Mouse (Mus musculus): ENCODE data around the gene Ddr2. TPM values are rescaled to one million over a fixed set of nuclear protein-coding genes. Genes with fewer than 3 reads are reported as not detected.
"Not testable (repeated sequence)": the region's sequence is repeated elsewhere in the genome, so short reads cannot be mapped to it uniquely, and the experiment has no call there.

The Ddr2 gene
- polyA plus RNA-seq, 1 experiment from 2014 or later, result 9.8 TPM

DNA sequence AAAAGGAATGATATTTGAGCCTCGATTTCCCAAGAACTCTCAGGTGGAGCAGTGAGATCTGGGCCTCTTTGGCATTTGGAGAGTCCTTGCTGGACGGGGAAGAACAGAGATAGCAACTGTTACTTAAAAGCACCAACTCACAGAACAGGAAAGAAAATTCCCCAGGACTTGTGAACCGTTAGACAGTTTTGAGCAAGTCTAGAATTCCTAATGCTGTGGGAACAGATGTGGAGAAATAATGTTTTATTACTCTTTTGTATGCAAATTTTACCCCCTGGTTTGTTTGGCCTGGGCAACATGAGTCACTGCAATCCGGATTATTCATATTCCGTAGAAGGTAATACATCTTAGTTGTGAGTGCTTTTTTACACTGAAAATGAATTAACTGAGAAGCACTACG lies 3.1 kb upstream of the Ddr2 start:
- Histone ChIP-seq H3K4me1 (replicated peaks; ENCODE audit: control insufficient read depth, insufficient read depth, low read length) (no peaks in the 10 kb centered on the region), H3K27me3 (replicated peaks; ENCODE audit: control insufficient read depth, insufficient read depth, low read length) (no peaks in the 10 kb centered on the region), H3K4me2 (no peak overlapping the region), H3K4me3 (ENCODE audit: low read depth, low read length) (no peak overlapping the region), H3K9ac (ENCODE audit: low read depth, low read length) (no peak overlapping the region), H3K27ac (ENCODE audit: low read depth, low read length) (no peak overlapping the region), H3K9me3 (ENCODE audit: control insufficient read depth, low read length) (no peaks in the 10 kb centered on the region), H3K36me3 (ENCODE audit: control insufficient read depth, insufficient read depth, low read length) (no peaks in the 10 kb centered on the region)
- 79% methylated on average over 6 of the region's 6 CpGs for WGBS
- DNase-seq (ENCODE audit: low spot score) (no peak), ATAC-seq (replicated peaks; ENCODE audit: low FRiP score) (no peak)

DNA sequence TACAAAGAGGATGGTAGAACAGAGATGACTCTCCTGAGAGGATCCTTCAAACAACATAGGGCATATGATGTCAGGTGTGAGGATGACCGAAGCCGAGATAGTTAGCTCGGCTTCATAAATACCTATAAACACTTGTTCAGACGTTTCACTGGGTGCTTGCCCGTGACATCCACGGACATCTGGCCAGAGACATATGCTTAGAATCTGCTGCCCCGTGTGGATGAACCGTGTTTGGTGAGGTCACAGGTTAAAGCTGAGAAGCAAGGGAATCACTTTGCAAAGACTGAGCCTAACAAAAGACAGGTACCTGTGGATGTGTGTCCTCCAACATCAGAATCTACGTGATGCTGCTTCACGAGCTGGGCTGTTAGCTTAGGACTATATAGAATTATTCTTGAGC lies 1.7 kb upstream of the Ddr2 start:
- Histone ChIP-seq H3K9me3 (ENCODE audit: control insufficient read depth, low read length) (no peaks in the 10 kb centered on the region), H3K27ac (ENCODE audit: low read depth, low read length) (no peak overlapping the region), H3K27me3 (replicated peaks; ENCODE audit: control insufficient read depth, insufficient read depth, low read length) (no peaks in the 10 kb centered on the region), H3K4me1 (replicated peaks; ENCODE audit: control insufficient read depth, insufficient read depth, low read length) (no peaks in the 10 kb centered on the region), H3K4me2 (no peak overlapping the region), H3K9ac (ENCODE audit: low read depth, low read length) (no peak overlapping the region), H3K36me3 (ENCODE audit: control insufficient read depth, insufficient read depth, low read length) (no peaks in the 10 kb centered on the region), H3K4me3 (ENCODE audit: low read depth, low read length) (no peak overlapping the region)
- ATAC-seq (replicated peaks; ENCODE audit: low FRiP score) (no peak), DNase-seq (ENCODE audit: low spot score) (no peak)
- 88% methylated on average over 10 of the region's 10 CpGs for WGBS

DNA sequence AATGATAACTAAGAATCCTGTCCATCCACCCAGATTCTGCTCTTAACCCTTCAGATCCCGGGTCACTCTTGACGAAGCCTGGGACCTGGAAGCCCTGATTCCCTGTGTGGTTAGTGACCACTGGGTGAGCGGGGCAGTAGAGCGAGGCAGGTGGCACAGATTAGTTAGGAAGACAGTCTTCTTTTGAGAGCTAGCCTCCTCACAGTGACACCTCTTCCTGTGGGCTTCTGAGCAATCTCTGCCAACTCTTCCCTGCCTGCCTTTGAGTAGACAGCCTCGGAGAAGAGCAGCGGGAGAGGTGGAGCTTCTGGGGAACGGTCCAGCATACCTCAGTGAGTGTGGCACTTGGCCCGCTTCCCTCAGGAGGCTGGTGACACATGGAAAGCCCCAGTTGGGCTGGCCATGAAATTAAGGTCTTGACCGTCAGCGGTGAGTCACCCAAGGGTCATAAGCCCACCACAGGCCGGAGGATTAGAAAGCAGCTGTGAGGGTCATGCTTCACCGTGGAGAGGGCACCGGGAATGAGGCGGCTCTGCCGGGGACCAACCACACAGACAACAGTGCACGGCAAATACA lies 1.2 kb upstream of the Ddr2 start:
- 84% methylated on average over 16 of the region's 16 CpGs for WGBS
- H3K4me2 ChIP-seq, result no peak overlapping the region
- no peak for DNase-seq (ENCODE audit: low spot score)

DNA sequence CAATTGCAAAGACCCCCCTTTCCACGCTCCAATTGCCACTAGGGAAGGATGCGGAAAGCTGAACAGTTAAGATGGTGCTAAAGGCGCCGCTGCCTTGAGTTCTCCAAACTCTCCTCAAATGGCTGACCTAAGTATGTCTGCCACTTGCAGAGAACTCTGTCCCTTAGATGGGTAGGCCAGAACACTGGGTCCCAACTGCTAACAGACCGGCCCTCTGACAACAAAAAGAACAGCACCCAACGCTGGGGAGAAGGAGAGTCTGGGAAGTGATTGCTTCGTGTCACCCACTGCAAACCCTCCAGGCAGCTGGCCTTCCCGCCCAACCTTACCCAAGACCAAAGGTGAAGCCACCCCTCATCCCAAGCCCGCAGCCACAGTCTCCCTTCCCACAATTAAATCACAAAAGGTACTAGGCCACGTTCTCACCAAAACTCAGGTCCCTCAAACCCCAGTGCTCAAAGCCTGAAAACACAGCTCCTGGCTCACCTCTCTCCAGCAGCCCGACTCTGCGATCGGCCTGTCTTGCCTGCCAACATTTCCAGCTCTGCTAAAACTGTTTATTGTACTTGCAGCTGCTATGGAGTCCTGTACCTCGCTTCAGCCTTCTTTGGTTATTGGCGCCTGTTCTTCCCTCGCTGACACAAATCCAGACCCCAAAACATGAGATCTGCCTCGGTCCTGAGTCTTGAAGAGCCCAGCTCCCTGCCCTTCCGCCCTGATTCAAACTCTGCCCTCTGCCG lies 616 bp downstream of the Ddr2 start:
- Histone ChIP-seq H3K4me3 (ENCODE audit: low read depth, low read length) (no peak overlapping the region), H3K9me3 (ENCODE audit: control insufficient read depth, low read length) (no peaks in the 10 kb centered on the region), H3K27ac (ENCODE audit: low read depth, low read length) (no peak overlapping the region), H3K4me1 (replicated peaks; ENCODE audit: control insufficient read depth, insufficient read depth, low read length) (no peaks in the 10 kb centered on the region), H3K36me3 (ENCODE audit: control insufficient read depth, insufficient read depth, low read length) (no peaks in the 10 kb centered on the region), H3K4me2 (peak overlapping the region; percentile 5; the same call in 1 of the 2 replicates), H3K27me3 (replicated peaks; ENCODE audit: control insufficient read depth, insufficient read depth, low read length) (no peaks in the 10 kb centered on the region), H3K9ac (ENCODE audit: low read depth, low read length) (no peak overlapping the region)
- WGBS, result 73% methylated on average over 19 of the region's 19 CpGs
- no peak for ATAC-seq (replicated peaks; ENCODE audit: low FRiP score)
- DNase-seq (ENCODE audit: low spot score), result no peak

More for the DNA sequence above, 1.2 kb upstream of the Ddr2 start:
- no peak overlapping the region for H3K9ac ChIP-seq (ENCODE audit: low read depth, low read length)
- H3K27ac ChIP-seq (ENCODE audit: low read depth, low read length), result no peak overlapping the region
- no peak overlapping the region for H3K4me3 ChIP-seq (ENCODE audit: low read depth, low read length)
- no peaks in the 10 kb centered on the region for H3K4me1 ChIP-seq (replicated peaks; ENCODE audit: control insufficient read depth, insufficient read depth, low read length)
- ATAC-seq (replicated peaks; ENCODE audit: low FRiP score), result no peak
- H3K27me3 ChIP-seq (replicated peaks; ENCODE audit: control insufficient read depth, insufficient read depth, low read length), result no peaks in the 10 kb centered on the region
- H3K36me3 ChIP-seq (ENCODE audit: control insufficient read depth, insufficient read depth, low read length), result no peaks in the 10 kb centered on the region
- H3K9me3 ChIP-seq (ENCODE audit: control insufficient read depth, low read length), result no peaks in the 10 kb centered on the region

DNA sequence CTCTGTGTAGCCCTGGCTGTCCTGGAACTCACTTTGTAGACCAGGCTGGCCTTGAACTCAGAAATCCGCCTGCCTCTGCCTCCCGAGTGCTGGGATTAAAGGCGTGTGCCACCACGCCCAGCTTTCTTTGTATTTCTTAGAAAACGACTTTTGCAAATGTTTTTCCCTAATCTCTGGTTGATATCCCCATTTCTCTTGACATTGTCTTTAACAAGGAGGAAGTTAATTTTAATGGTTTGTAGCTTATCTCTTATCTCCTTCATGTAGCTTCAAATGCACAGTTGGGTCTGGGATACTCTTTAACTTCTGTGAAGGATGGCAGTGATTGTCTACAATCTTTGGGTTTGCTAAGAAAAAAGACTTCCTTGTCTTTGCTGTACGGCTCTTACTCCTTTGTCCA lies 7.7 kb downstream of the Ddr2 start:
- H3K4me3 ChIP-seq (ENCODE audit: low read depth, low read length); ATAC-seq (replicated peaks; ENCODE audit: low FRiP score); H3K9me3 ChIP-seq (ENCODE audit: control insufficient read depth, low read length); DNase-seq (ENCODE audit: low spot score); H3K27ac ChIP-seq (ENCODE audit: low read depth, low read length); H3K36me3 ChIP-seq (ENCODE audit: control insufficient read depth, insufficient read depth, low read length); H3K27me3 ChIP-seq (replicated peaks; ENCODE audit: control insufficient read depth, insufficient read depth, low read length); H3K9ac ChIP-seq (ENCODE audit: low read depth, low read length); H3K4me1 ChIP-seq (replicated peaks; ENCODE audit: control insufficient read depth, insufficient read depth, low read length); H3K4me2 ChIP-seq: not testable (repeated sequence)
- 80% methylated on average over 6 of the region's 6 CpGs for WGBS

DNA sequence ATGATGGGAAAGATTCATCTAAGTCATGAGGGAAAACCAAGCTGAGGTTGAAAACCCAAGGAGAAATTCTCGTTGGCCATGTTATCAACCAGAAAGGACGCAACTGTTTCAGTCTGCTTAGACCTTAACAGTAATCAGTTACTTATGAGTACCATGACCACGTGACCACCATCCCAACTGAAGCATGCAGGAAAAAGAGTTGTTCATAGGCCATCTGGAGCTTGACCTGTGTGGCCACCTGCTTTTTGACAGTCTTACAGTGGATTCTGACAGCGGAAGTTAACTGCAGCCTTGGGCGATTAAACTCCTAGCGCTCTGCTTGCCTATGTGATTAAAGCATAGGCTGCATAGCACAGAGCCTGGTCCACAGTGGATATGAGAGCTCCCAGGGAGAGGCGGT lies 23.9 kb downstream of the Ddr2 start:
- Histone ChIP-seq H3K27ac (ENCODE audit: low read depth, low read length) (no peak overlapping the region), H3K9me3 (ENCODE audit: control insufficient read depth, low read length) (no peaks in the 10 kb centered on the region), H3K36me3 (ENCODE audit: control insufficient read depth, insufficient read depth, low read length) (no peaks in the 10 kb centered on the region), H3K4me2 (no peak overlapping the region), H3K4me1 (replicated peaks; ENCODE audit: control insufficient read depth, insufficient read depth, low read length) (no peaks in the 10 kb centered on the region), H3K9ac (ENCODE audit: low read depth, low read length) (no peak overlapping the region), H3K27me3 (replicated peaks; ENCODE audit: control insufficient read depth, insufficient read depth, low read length) (no peaks in the 10 kb centered on the region), H3K4me3 (ENCODE audit: low read depth, low read length) (no peak overlapping the region)
- no peak for ATAC-seq (replicated peaks; ENCODE audit: low FRiP score)
- DNase-seq (ENCODE audit: low spot score), result no peak
- WGBS, result 85% methylated on average over 7 of the region's 7 CpGs

DNA sequence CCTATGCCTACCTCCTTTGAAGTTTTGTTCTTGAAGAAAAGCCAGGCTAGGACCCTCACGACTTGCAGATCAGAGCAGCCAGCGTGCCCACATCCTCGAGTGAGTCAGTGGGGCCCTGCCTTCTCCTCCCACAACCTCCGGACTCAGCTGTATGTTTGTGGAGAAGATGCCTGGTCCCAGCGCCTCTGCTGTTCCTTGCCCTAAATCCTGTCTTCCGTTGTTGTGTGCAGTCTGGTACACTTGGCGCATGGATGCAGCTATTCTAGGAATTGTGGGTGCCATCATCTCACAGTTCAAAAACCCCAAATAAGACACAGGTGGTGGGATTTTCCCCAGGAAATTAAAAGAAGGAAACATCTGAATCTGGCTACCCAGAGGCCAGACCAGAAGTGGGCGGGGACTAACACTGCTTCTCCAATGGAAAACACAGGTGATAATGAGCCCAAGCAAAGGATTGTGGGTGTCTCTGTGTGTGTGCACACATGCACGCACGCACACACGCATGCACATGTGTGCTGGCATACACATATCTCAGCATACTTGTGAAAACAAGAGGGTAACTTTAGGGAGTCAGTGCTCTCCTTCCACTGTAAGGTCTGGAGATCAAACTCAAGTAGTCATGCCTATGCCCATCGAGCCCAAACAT lies 26.3 kb downstream of the Ddr2 start:
- Histone ChIP-seq H3K27me3 (replicated peaks; ENCODE audit: control insufficient read depth, insufficient read depth, low read length) (no peaks in the 10 kb centered on the region), H3K4me2 (no peak overlapping the region), H3K9ac (ENCODE audit: low read depth, low read length) (no peak overlapping the region), H3K4me3 (ENCODE audit: low read depth, low read length) (no peak overlapping the region), H3K9me3 (ENCODE audit: control insufficient read depth, low read length) (no peaks in the 10 kb centered on the region), H3K4me1 (replicated peaks; ENCODE audit: control insufficient read depth, insufficient read depth, low read length) (no peaks in the 10 kb centered on the region), H3K27ac (ENCODE audit: low read depth, low read length) (no peak overlapping the region), H3K36me3 (ENCODE audit: control insufficient read depth, insufficient read depth, low read length) (no peaks in the 10 kb centered on the region)
- no peak for DNase-seq (ENCODE audit: low spot score)
- WGBS, result 76% methylated on average over 12 of the region's 12 CpGs
- ATAC-seq (replicated peaks; ENCODE audit: low FRiP score), result no peak

DNA sequence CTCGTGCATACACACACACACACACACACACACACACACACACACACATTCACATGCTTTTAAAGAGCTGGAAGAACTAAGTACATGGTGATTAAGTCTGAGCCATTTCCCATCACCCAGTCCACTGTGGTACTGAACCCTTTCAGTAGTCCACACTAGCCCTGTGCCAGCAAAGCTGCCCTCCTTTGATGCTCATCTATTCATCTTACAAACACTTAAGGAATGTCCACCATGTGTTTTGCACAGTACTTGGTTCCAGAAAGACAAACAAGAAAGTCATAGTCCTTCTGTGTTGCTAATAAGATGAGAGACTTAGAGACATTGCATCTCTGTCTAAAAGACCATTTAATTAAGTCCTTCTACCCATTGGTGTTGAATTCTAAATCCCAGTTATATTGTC lies 29.7 kb downstream of the Ddr2 start:
- no peak overlapping the region for H3K9ac ChIP-seq (ENCODE audit: low read depth, low read length)
- WGBS, result 73% methylated on average over 1 of the region's 1 CpGs
- H3K36me3 ChIP-seq (ENCODE audit: control insufficient read depth, insufficient read depth, low read length), result no peaks in the 10 kb centered on the region
- H3K4me3 ChIP-seq (ENCODE audit: low read depth, low read length), result no peak overlapping the region
- H3K9me3 ChIP-seq (ENCODE audit: control insufficient read depth, low read length), result no peaks in the 10 kb centered on the region
- DNase-seq (ENCODE audit: low spot score), result no peak
- no peak overlapping the region for H3K27ac ChIP-seq (ENCODE audit: low read depth, low read length)
- no peaks in the 10 kb centered on the region for H3K4me1 ChIP-seq (replicated peaks; ENCODE audit: control insufficient read depth, insufficient read depth, low read length)
- no peak for ATAC-seq (replicated peaks; ENCODE audit: low FRiP score)
- H3K27me3 ChIP-seq (replicated peaks; ENCODE audit: control insufficient read depth, insufficient read depth, low read length), result no peaks in the 10 kb centered on the region
- no peak overlapping the region for H3K4me2 ChIP-seq

DNA sequence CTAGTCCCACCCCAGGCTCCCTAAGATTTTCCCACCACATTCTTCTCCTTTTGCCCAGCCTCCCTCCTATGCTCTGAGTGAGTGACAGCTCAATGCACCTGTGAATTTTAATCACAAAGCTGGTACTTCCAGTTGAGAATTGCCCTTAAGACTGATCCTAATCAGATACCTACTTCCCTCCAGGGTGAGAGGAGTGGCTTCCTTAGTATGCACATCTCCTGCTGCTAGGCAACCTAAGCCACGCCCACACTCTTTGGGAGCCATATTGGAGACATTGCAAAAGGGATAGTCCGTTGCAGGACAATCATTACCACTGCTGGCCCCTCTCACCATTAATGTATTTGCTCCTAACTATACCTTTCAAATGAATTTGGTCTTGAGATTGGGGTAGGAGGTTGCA lies 31.1 kb downstream of the Ddr2 start:
- 69% methylated on average over 2 of the region's 2 CpGs for WGBS
- no peaks in the 10 kb centered on the region for H3K4me1 ChIP-seq (replicated peaks; ENCODE audit: control insufficient read depth, insufficient read depth, low read length)
- H3K9me3 ChIP-seq (ENCODE audit: control insufficient read depth, low read length), result no peaks in the 10 kb centered on the region
- no peak for ATAC-seq (replicated peaks; ENCODE audit: low FRiP score)
- H3K9ac ChIP-seq (ENCODE audit: low read depth, low read length), result no peak overlapping the region
- no peak overlapping the region for H3K27ac ChIP-seq (ENCODE audit: low read depth, low read length)
- H3K4me3 ChIP-seq (ENCODE audit: low read depth, low read length), result no peak overlapping the region
- H3K4me2 ChIP-seq, result no peak overlapping the region
- H3K36me3 ChIP-seq (ENCODE audit: control insufficient read depth, insufficient read depth, low read length), result no peaks in the 10 kb centered on the region
- DNase-seq (ENCODE audit: low spot score), result no peak
- H3K27me3 ChIP-seq (replicated peaks; ENCODE audit: control insufficient read depth, insufficient read depth, low read length), result no peaks in the 10 kb centered on the region

Data from liver, embryonic 11.5 days (tissue).